Mouse (Mus musculus): ENCODE data around the gene Nme7. TPM values are rescaled to one million over a fixed set of nuclear protein-coding genes. Genes with fewer than 3 reads are reported as not detected.

The Nme7 gene
- total and polyA plus RNA-seq, 2 experiments from 2014 or later, result 17.6 to 25.8 TPM

DNA sequence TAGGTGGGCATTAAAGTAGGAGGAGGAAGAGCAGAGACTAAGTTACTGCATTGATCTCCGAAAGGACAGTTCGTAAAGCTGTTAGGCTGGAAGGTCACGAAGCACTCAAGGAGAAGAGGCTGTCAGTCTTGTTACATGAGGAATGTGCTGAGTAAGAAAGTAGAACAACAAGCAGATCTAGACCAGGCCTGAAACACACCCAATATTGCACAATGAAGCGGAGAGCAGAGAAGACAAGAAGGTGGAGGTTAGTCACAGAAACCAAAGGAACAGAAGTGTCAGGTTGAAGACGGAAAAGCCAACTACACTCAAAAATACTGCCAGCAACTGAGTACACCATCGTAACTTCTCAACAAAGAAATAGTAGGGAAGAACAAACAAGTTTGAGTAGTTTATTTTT lies 9.8 kb upstream of the Nme7 start:
- DNase-seq (ENCODE audit: low spot score), result no peak
- Histone ChIP-seq H3K27me3 (ENCODE audit: insufficient read depth, low read length) (no peaks in the 10 kb centered on the region), H3K4me1 (ENCODE audit: insufficient read depth, low read length) (no peaks in the 10 kb centered on the region), H3K4me2 (ENCODE audit: low read depth, low read length, poor library complexity, severe bottlenecking) (no peak overlapping the region), H3K9ac (replicated peaks; ENCODE audit: low read length, poor library complexity, severe bottlenecking) (no peak overlapping the region), H3K4me3 (ENCODE audit: low read depth, low read length) (no peak overlapping the region), H3K27ac (ENCODE audit: low read depth, low read length) (no peak overlapping the region), H3K36me3 (ENCODE audit: insufficient read depth, low read length) (peaks cover 44% of the 10 kb centered on the region), H3K9me3 (ENCODE audit: low read length) (no peaks in the 10 kb centered on the region)
- 95% methylated on average over 6 of the region's 6 CpGs for WGBS
- no peak for TF ChIP-seq CTCF (IDR thresholded peaks at IDR 0.05)
- no peak for ATAC-seq (ENCODE audit: low FRiP score)

DNA sequence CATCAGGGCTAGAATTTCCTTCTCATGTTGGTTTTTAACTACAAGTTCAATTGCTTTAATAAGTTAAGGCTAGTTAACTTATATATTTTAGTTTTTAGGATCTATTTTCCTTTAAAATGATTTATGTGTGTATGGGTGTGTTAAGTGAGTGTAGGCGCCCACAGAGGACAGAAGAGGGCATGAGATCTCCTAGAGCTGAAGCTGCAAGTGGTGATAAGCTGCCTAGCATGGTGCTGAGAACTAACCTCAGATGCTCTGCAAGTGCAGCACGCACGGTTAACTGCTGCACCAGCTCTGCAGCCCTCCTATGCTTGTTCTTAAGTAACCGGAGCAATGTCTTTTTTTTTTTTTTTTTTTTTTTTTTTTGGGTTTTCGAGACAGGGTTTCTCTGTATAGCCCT lies 7.4 kb upstream of the Nme7 start:
- Histone ChIP-seq H3K9ac (replicated peaks; ENCODE audit: low read length, poor library complexity, severe bottlenecking) (no peak overlapping the region), H3K9me3 (ENCODE audit: low read length) (no peaks in the 10 kb centered on the region), H3K27me3 (ENCODE audit: insufficient read depth, low read length) (no peaks in the 10 kb centered on the region), H3K4me3 (ENCODE audit: low read depth, low read length) (no peak overlapping the region), H3K4me2 (ENCODE audit: low read depth, low read length, poor library complexity, severe bottlenecking) (no peak overlapping the region), H3K36me3 (ENCODE audit: insufficient read depth, low read length) (peaks cover 45% of the 10 kb centered on the region), H3K4me1 (ENCODE audit: insufficient read depth, low read length) (no peaks in the 10 kb centered on the region), H3K27ac (ENCODE audit: low read depth, low read length) (no peak overlapping the region)
- DNase-seq (ENCODE audit: low spot score) (no peak), ATAC-seq (ENCODE audit: low FRiP score) (no peak)
- TF ChIP-seq CTCF (IDR thresholded peaks at IDR 0.05), result no peak
- WGBS, result 96% methylated on average over 4 of the region's 5 CpGs

DNA sequence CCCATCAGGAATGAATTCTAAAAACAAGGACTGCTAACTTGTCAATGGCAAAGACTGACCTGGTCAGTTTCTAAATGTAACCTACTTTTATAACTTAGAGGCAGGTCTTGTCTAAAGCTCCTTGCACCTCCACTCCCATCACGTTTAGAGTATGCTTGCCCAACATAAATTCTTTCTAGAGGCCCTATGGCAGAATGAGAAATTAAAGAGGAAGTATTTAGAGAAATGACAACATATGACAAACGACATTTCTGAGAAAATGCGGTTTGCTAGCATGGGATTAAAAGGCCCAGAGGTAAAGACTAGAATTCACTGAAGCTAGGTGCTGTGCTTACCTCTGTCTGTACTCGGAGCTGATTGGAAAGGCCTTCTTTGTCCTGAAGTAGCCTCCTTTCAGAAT lies 2.0 kb upstream of the Nme7 start:
- peaks cover 38% of the 10 kb centered on the region for H3K36me3 ChIP-seq (ENCODE audit: insufficient read depth, low read length)
- no peak overlapping the region for H3K4me3 ChIP-seq (ENCODE audit: low read depth, low read length)
- peaks cover 4% of the 10 kb centered on the region; the same call in 1 of the 2 replicates for H3K4me1 ChIP-seq (ENCODE audit: insufficient read depth, low read length)
- ATAC-seq (ENCODE audit: low FRiP score) (no peak), DNase-seq (ENCODE audit: low spot score) (no peak)
- no peak overlapping the region for H3K9ac ChIP-seq (replicated peaks; ENCODE audit: low read length, poor library complexity, severe bottlenecking)
- no peaks in the 10 kb centered on the region for H3K27me3 ChIP-seq (ENCODE audit: insufficient read depth, low read length)
- H3K27ac ChIP-seq (ENCODE audit: low read depth, low read length), result no peak overlapping the region
- no peak overlapping the region for H3K4me2 ChIP-seq (ENCODE audit: low read depth, low read length, poor library complexity, severe bottlenecking)
- 91% methylated on average over 4 of the region's 4 CpGs for WGBS
- TF ChIP-seq CTCF (IDR thresholded peaks at IDR 0.05), result no peak
- no peaks in the 10 kb centered on the region for H3K9me3 ChIP-seq (ENCODE audit: low read length)

DNA sequence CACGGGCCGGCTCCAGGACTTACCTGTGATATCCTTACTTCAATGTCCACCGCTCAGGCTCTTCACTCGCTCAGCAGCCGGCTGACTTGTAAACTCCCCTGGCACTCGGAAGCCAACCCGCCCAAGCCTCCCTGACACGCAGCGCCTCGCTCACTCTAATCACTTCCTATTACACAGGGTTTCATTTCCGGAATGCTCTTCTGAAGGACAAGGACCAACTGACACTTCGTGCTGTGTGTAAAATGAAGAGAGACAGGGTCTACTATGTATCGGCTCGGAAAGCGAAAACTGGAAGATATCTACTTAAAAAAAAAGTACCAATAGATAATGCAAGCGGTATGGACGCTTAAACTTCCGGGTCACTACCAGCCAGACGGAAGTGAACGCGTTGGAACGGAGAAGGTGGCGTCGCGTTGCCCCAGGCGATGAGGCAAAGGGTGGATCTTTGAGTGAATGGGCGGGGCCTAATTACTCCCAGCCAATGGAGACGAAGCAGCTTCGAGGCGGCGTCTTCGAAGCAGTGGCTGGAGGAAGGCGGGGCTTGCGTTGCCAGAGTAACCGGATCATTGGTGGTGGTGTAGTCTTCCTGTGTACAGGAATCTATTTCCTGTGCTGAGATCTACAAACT lies 3.3 kb downstream of the Nme7 start, which contains the start of gene Blzf1:
Gene Blzf1 (minus strand): TSS at position 366 of the 628 bp plus-strand sequence.
- Histone ChIP-seq H3K9me3 (ENCODE audit: low read length) (no peaks in the 10 kb centered on the region), H3K36me3 (ENCODE audit: insufficient read depth, low read length) (peaks cover 6% of the 10 kb centered on the region), H3K4me3 (ENCODE audit: low read depth, low read length) (peak within 1 kb of the TSS; percentile 74), H3K27ac (ENCODE audit: low read depth, low read length) (peak within 1 kb of the TSS; percentile 82), H3K4me1 (ENCODE audit: insufficient read depth, low read length) (peaks cover 4% of the 10 kb centered on the region; the same call in 1 of the 2 replicates), H3K4me2 (ENCODE audit: low read depth, low read length, poor library complexity, severe bottlenecking) (peak within 1 kb of the TSS; percentile 86), H3K27me3 (ENCODE audit: insufficient read depth, low read length) (no peaks in the 10 kb centered on the region), H3K9ac (replicated peaks; ENCODE audit: low read length, poor library complexity, severe bottlenecking) (peak within 1 kb of the TSS; percentile 69)
- ATAC-seq (ENCODE audit: low FRiP score) (peak; percentile 98), DNase-seq (ENCODE audit: low spot score) (peak; percentile 100)
- no peak for TF ChIP-seq CTCF (IDR thresholded peaks at IDR 0.05)
- under 1% methylated on average over 35 of the region's 35 CpGs for WGBS

DNA sequence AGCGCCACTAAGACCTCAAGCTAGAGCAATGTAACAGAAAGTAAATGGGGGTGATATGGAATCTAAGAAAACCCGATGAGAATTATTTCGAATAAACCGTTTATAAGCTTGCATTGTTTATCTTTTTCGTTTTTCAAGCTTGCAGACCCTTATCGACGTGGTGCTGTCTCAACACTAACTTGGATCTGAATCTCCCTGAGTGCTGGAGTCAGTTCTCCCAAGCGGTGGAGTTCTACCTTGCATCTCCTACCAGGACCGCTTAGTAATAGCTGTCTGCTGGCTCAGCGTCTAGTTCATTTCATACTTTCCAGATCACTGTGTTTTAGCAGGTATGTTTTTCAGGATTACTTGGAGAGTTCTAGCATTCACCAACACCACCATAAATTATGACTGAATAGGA lies 4.0 kb downstream of the Nme7 start:
- Histone ChIP-seq H3K4me2 (ENCODE audit: low read depth, low read length, poor library complexity, severe bottlenecking) (peak overlapping the region; percentile 75), H3K9me3 (ENCODE audit: low read length) (no peaks in the 10 kb centered on the region), H3K4me3 (ENCODE audit: low read depth, low read length) (peak overlapping the region; percentile 74), H3K9ac (replicated peaks; ENCODE audit: low read length, poor library complexity, severe bottlenecking) (peak overlapping the region; percentile 63), H3K36me3 (ENCODE audit: insufficient read depth, low read length) (peaks cover 8% of the 10 kb centered on the region), H3K4me1 (ENCODE audit: insufficient read depth, low read length) (peaks cover 4% of the 10 kb centered on the region; the same call in 1 of the 2 replicates), H3K27me3 (ENCODE audit: insufficient read depth, low read length) (no peaks in the 10 kb centered on the region), H3K27ac (ENCODE audit: low read depth, low read length) (peak overlapping the region; percentile 68; the same call in 1 of the 2 replicates)
- ATAC-seq (ENCODE audit: low FRiP score) (no peak), DNase-seq (ENCODE audit: low spot score) (no peak)
- TF ChIP-seq CTCF (IDR thresholded peaks at IDR 0.05), result 0 out of 2 replicates have a peak, but pooled peaks have one; percentile 9
- WGBS, result 9% methylated on average over 10 of the region's 10 CpGs

DNA sequence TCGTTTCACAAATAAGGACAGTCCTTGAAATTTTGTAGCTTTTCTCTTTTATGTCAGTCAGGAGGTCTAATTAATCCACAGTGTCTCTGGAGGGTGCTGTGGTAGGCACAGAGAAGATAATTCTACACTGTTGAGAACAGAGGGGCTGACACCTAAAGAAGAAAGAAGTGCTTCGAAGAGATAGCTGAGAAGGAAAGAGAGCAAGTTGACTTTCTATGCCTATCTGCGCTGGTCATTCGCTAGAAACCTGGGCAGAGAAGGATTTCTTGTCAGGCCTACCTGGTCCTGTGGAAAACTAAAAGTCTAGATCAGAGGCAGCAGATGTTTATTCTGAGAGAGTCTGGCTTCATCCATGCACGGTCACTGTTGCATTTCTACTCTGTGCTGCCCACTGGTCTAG lies 10.2 kb downstream of the Nme7 start:
- Histone ChIP-seq H3K4me3 (ENCODE audit: low read depth, low read length) (no peak overlapping the region), H3K27me3 (ENCODE audit: insufficient read depth, low read length) (no peaks in the 10 kb centered on the region), H3K36me3 (ENCODE audit: insufficient read depth, low read length) (peaks cover 12% of the 10 kb centered on the region), H3K4me2 (ENCODE audit: low read depth, low read length, poor library complexity, severe bottlenecking) (no peak overlapping the region), H3K9me3 (ENCODE audit: low read length) (no peaks in the 10 kb centered on the region), H3K9ac (replicated peaks; ENCODE audit: low read length, poor library complexity, severe bottlenecking) (no peak overlapping the region), H3K27ac (ENCODE audit: low read depth, low read length) (no peak overlapping the region), H3K4me1 (ENCODE audit: insufficient read depth, low read length) (no peaks in the 10 kb centered on the region)
- DNase-seq (ENCODE audit: low spot score) (no peak), ATAC-seq (ENCODE audit: low FRiP score) (no peak)
- TF ChIP-seq CTCF (IDR thresholded peaks at IDR 0.05), result no peak
- 88% methylated on average over 5 of the region's 5 CpGs for WGBS

All from midbrain, postnatal 0 days (tissue).